Mouse (Mus musculus): ENCODE results near the gene Thtpa. TPM values are rescaled to one million over a fixed set of nuclear protein-coding genes. Genes with fewer than 3 reads are reported as not detected.
A peak's percentile ranks its signal among the peaks of the same experiment; 100 is the strongest.

Thtpa gene
- total RNA-seq, 2 experiments from 2014 or later, result 19.3 to 23.7 TPM

DNA sequence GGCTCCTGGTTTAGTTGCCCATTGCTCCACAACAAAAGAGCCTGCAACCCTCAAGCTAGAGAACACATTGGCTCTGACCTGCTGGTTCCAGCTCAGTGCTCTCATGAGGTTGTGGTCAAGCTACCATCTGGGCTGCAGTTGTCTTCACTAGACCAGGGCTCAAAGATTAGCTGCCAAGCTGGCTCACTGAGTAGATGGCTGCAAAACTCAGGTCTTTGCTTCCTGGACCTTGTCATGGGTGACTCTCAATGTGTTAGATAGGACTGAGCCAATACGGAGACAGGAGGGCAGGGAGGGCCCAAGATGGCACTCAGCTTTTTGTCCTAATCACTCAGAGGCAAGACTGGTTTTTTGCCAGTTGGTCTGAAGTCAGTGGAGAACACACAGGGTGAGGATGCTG is 51.7 kb downstream of the Thtpa start:
- H3K4me3 ChIP-seq, result no peak overlapping the region
- TF ChIP-seq CTCF (conservative IDR thresholded peaks at IDR 0.05), result no peak
- no peak overlapping the region for H3K27ac ChIP-seq
- no peak for DNase-seq (ENCODE audit: low spot score in 2 of 2)

DNA sequence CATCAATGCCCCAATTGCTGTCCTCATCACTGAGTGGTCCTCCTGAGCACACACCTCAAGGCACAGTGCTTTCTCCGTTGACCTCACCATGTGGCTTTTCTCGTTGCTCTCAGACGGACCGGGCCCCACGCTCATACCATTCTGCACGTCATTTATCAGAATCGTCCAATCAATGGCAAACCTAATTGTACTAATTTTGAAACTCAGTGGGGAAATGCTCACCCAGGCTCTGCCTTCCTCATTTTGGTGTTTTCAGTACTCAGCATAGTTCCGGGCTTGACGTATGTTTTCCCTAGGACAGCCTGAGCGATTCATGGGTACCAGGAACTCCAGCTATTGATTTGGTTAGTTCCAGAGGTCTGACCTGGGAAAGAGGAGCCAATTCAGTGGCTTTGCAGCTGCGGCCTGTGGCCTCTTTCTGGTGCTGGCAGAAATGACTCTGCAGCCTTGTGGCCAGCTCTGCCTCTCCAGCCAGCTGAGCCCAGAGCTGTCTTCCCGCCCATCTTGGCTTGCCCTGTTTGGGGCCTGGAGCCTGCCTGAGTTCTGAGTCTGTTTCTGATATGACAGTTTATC is 52.3 kb downstream of the Thtpa start:
- TF ChIP-seq CTCF (conservative IDR thresholded peaks at IDR 0.05), result 0 out of 2 replicates have a peak, but pooled peaks have one; percentile 4
- 0 out of 2 replicates have a peak overlapping the region, but pooled peaks have one; percentile 28 for H3K27ac ChIP-seq
- H3K4me3 ChIP-seq, result no peak overlapping the region
- DNase-seq (ENCODE audit: low spot score in 2 of 2), result peak in 1 of 2 experiments; percentile 27

DNA sequence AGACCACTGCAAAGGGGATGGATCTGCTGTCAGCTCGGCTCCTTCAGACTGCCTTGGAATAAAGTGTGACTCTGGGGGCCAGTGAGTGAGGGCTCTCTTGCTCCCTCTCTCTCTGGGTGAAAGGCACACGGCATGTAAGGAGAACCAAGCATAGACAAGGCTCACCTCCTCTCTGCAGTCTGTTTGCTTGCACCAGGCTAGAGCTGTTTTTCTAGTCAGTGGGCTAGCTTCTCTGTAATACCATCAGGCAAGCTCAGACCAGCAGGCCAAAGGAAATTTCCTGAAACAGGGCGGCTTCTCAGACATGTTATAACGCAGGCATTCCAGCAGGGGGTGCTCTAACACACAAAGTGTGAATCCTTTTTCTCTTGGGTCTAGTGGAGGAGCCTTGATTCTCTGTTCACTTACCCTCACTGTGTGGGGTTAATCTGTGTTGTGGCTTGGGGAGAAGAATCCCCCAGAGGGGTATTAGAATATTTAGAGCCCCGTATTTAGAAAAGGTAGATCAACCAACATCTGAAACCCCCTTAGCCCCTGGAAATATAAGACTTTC is 53.9 kb downstream of the Thtpa start:
- no peak overlapping the region for H3K4me3 ChIP-seq
- peak; percentile 93 for TF ChIP-seq CTCF (conservative IDR thresholded peaks at IDR 0.05)
- peak; percentile 75 to 88 for DNase-seq (ENCODE audit: low spot score in 2 of 2)
- H3K27ac ChIP-seq, result peak overlapping the region; percentile 77

Other genes starting within 250 kb of the Thtpa start
- gene Homez, start 223.8 kb upstream of the Thtpa start, total RNA-seq (2021), result 10 to 100 TPM; 22.0 to 22.2 TPM
- gene Ppp1r3e, start 217.2 kb upstream of the Thtpa start, total RNA-seq (2021), result 10 to 100 TPM; 22.1 to 24.3 TPM
- 100 to 1,000 TPM; 114 to 126 TPM for gene Bcl2l2, start 211.4 kb upstream of the Thtpa start, total RNA-seq (2021)
- gene Gm20521, start 211.3 kb upstream of the Thtpa start, total RNA-seq (2021), result 1 to 10 TPM; 1.0 to 9.4 TPM
- 100 to 1,000 TPM; 271 to 305 TPM for gene Pabpn1, start 202.3 kb upstream of the Thtpa start, total RNA-seq (2021)
- 100 to 1,000 TPM; 666 to 700 TPM for gene Slc22a17, start 181.7 kb upstream of the Thtpa start, total RNA-seq (2021)
- gene Efs, start 168.7 kb upstream of the Thtpa start, total RNA-seq (2021), result 10 to 100 TPM; 10.6 to 11.2 TPM
- gene Il25, start 162.1 kb upstream of the Thtpa start, total RNA-seq (2021), result not detected
- gene Cmtm5, start 158.5 kb upstream of the Thtpa start, total RNA-seq (2021), result 10 to 100 TPM; 66.9 to 78.4 TPM
- gene Myh6, start 127.9 kb upstream of the Thtpa start, total RNA-seq (2021), result 1 to 10 TPM; 2.5 to 3.0 TPM
- not detected for gene Gm17428, start 117.9 kb upstream of the Thtpa start, total RNA-seq (2021)
- 1 to 10 TPM; 8.3 TPM for gene Myh7, start 100.2 kb upstream of the Thtpa start, total RNA-seq (2021)
- 10 to 100 TPM; 30.3 to 34.9 TPM for gene Ngdn, start 79.3 kb upstream of the Thtpa start, total RNA-seq (2021)
- 10 to 100 TPM; 55.5 to 67.3 TPM for gene Zfhx2, start 2.5 kb upstream of the Thtpa start, total RNA-seq (2021)
- gene Ap1g2, start 11.8 kb downstream of the Thtpa start, total RNA-seq (2021), result 10 to 100 TPM; 15.4 to 19.3 TPM
- gene Jph4, start 22.2 kb downstream of the Thtpa start, total RNA-seq (2021), result 100 to 1,000 TPM; 453 to 476 TPM
- not detected for gene Dhrs2, start 127.2 kb downstream of the Thtpa start, total RNA-seq (2021)

All from layer of hippocampus, adult 2 months (tissue).